Mouse (Mus musculus) midbrain, embryonic 10.5 days (tissue): ENCODE data around the gene Nfkbie. TPM values are rescaled to one million over a fixed set of nuclear protein-coding genes. Genes with fewer than 3 reads are reported as not detected.

ENCODE experiments used
- DNase-seq: peaks from one replicate; pipeline ENCODE4 v3.0.0-alpha.2; 2017; ENCODE audit warnings: low spot score
- H3K27ac ChIP-seq: fragments of 300-500 bp; sonication (generic); replicated peaks from 2 replicates; pipeline ENCODE4 v1.5.1; 2016; ENCODE audit warnings: mild to moderate bottlenecking
- H3K27me3 ChIP-seq: fragments of 300-500 bp; sonication (generic); 2 replicates; pipeline ENCODE4 v1.6.1; 2016; ENCODE audit warnings: low read depth, mild to moderate bottlenecking; ENCODE audit not compliant: poor library complexity, severe bottlenecking
- H3K36me3 ChIP-seq: fragments of 300-500 bp; sonication (generic); 2 replicates; pipeline ENCODE4 v1.6.1; 2016; ENCODE audit warnings: mild to moderate bottlenecking, moderate library complexity
- H3K4me1 ChIP-seq: fragments of 300-500 bp; sonication (generic); 2 replicates; pipeline ENCODE4 v1.6.1; 2016
- H3K4me3 ChIP-seq: fragments of 300-500 bp; sonication (generic); 2 replicates; pipeline ENCODE4 v1.5.1; 2016; ENCODE audit warnings: mild to moderate bottlenecking, moderate library complexity
- H3K9me3 ChIP-seq: fragments of 300-500 bp; sonication (generic); replicated peaks from 2 replicates; pipeline ENCODE4 v1.6.1; 2016; ENCODE audit warnings: mild to moderate bottlenecking
- WGBS: fragments of 180-500 bp; shearing (Covaris S2); methylation state at CpG from one replicate; pipeline ENCODE4 v1.1.7; 2016; 5-methylcytosine and 5-hydroxymethylcytosine counted together
- polyA plus RNA-seq: library from polyadenylated mRNA; unstranded; fragments of >200 nt; fragmentation: Nextera tagmentation; extraction: Ambion mirVana; gene quantifications from 2 replicates; pipeline ENCODE4 v1.2.1, GENCODE M21; 2016

Gene Nfkbie
- polyA plus RNA-seq, 1 experiment from 2014 or later = 9.2 TPM

GRCm38 (mm10) chr17:45580958-45581477, 25.5 kb downstream of the Nfkbie start:
- H3K27ac ChIP-seq = no peak overlapping the region; the same call in 1 of the 2 replicates
- no peak for DNase-seq
- H3K9me3 ChIP-seq = no peaks in the 10 kb centered on the region
- peaks cover 3% of the 10 kb centered on the region; the same call in 1 of the 2 replicates for H3K36me3 ChIP-seq
- H3K27me3 ChIP-seq = no peaks in the 10 kb centered on the region
- peaks cover 28% of the 10 kb centered on the region for H3K4me1 ChIP-seq
- H3K4me3 ChIP-seq = no peak overlapping the region
- WGBS = 51% methylated on average over 12 of the region's 12 CpGs

GRCm38 (mm10) chr17:45581567-45581983, 26.1 kb downstream of the Nfkbie start:
- WGBS = 25% methylated on average over 2 of the region's 2 CpGs
- no peak overlapping the region for H3K4me3 ChIP-seq
- peak; percentile 63 for DNase-seq
- H3K27me3 ChIP-seq = no peaks in the 10 kb centered on the region
- peaks cover 3% of the 10 kb centered on the region; the same call in 1 of the 2 replicates for H3K9me3 ChIP-seq
- H3K36me3 ChIP-seq = peaks cover 8% of the 10 kb centered on the region
- peaks cover 31% of the 10 kb centered on the region for H3K4me1 ChIP-seq
- H3K27ac ChIP-seq = no peak overlapping the region

GRCm38 (mm10) chr17:45582188-45582587, 26.7 kb downstream of the Nfkbie start:
- 92% methylated on average over 6 of the region's 6 CpGs for WGBS
- Histone ChIP-seq H3K9me3 (peaks cover 8% of the 10 kb centered on the region; the same call in 1 of the 2 replicates), H3K27me3 (no peaks in the 10 kb centered on the region), H3K27ac (no peak overlapping the region), H3K4me3 (no peak overlapping the region), H3K4me1 (peaks cover 31% of the 10 kb centered on the region), H3K36me3 (peaks cover 15% of the 10 kb centered on the region)
- DNase-seq = no peak

- Histone ChIP-seq H3K4me3 (no peak overlapping the region), H3K9me3 (peaks cover 8% of the 10 kb centered on the region; the same call in 1 of the 2 replicates), H3K4me1 (peaks cover 31% of the 10 kb centered on the region), H3K27ac (no peak overlapping the region), H3K27me3 (no peaks in the 10 kb centered on the region), H3K36me3 (peaks cover 19% of the 10 kb centered on the region)
- DNase-seq = no peak
- WGBS = 67% methylated on average over 6 of the region's 6 CpGs
Observed at GRCm38 (mm10) chr17:45582715-45583355, 27.3 kb downstream of the Nfkbie start.

GRCm38 (mm10) chr17:45584096-45584896, 28.8 kb downstream of the Nfkbie start:
- H3K27ac ChIP-seq = peak overlapping the region; percentile 85
- H3K4me3 ChIP-seq = peak overlapping the region; percentile 19
- H3K9me3 ChIP-seq = peaks cover 8% of the 10 kb centered on the region; the same call in 1 of the 2 replicates
- peak; percentile 61 for DNase-seq
- H3K27me3 ChIP-seq = no peaks in the 10 kb centered on the region
- peaks cover 30% of the 10 kb centered on the region for H3K36me3 ChIP-seq
- WGBS = 33% methylated on average over 12 of the region's 12 CpGs
- H3K4me1 ChIP-seq = peaks cover 29% of the 10 kb centered on the region

- DNase-seq = peak; percentile 85
- Histone ChIP-seq H3K4me1 (peaks cover 29% of the 10 kb centered on the region), H3K27ac (peak overlapping the region; percentile 85), H3K36me3 (peaks cover 38% of the 10 kb centered on the region), H3K4me3 (peak overlapping the region; percentile 19; the same call in 1 of the 2 replicates), H3K27me3 (no peaks in the 10 kb centered on the region), H3K9me3 (peaks cover 8% of the 10 kb centered on the region; the same call in 1 of the 2 replicates)
- WGBS = 13% methylated on average over 14 of the region's 14 CpGs
Observed at GRCm38 (mm10) chr17:45584939-45585678, 29.6 kb downstream of the Nfkbie start.

GRCm38 (mm10) chr17:45585725-45586448, 30.4 kb downstream of the Nfkbie start:
- H3K4me3 ChIP-seq = peak overlapping the region; percentile 7
- H3K4me1 ChIP-seq = peaks cover 32% of the 10 kb centered on the region
- H3K36me3 ChIP-seq = peaks cover 41% of the 10 kb centered on the region
- peak overlapping the region; percentile 85 for H3K27ac ChIP-seq
- H3K9me3 ChIP-seq = peaks cover 8% of the 10 kb centered on the region; the same call in 1 of the 2 replicates
- WGBS = 61% methylated on average over 23 of the region's 23 CpGs
- DNase-seq = no peak
- H3K27me3 ChIP-seq = no peaks in the 10 kb centered on the region

- H3K27ac ChIP-seq = no peak overlapping the region
- peaks cover 37% of the 10 kb centered on the region for H3K4me1 ChIP-seq
- H3K27me3 ChIP-seq = no peaks in the 10 kb centered on the region
- WGBS = 96% methylated on average over 3 of the region's 3 CpGs
- H3K4me3 ChIP-seq = peak overlapping the region; percentile 7; the same call in 1 of the 2 replicates
- no peak for DNase-seq
- H3K9me3 ChIP-seq = peaks cover 8% of the 10 kb centered on the region; the same call in 1 of the 2 replicates
- H3K36me3 ChIP-seq = peaks cover 41% of the 10 kb centered on the region
Observed at GRCm38 (mm10) chr17:45586449-45586837, 30.9 kb downstream of the Nfkbie start.

GRCm38 (mm10) chr17:45588370-45588769, 32.9 kb downstream of the Nfkbie start:
- peaks cover 8% of the 10 kb centered on the region; the same call in 1 of the 2 replicates for H3K9me3 ChIP-seq

GRCm38 (mm10) chr17:45589236-45589635, 33.7 kb downstream of the Nfkbie start:
- DNase-seq = no peak
- Histone ChIP-seq H3K36me3 (peaks cover 41% of the 10 kb centered on the region), H3K27ac (0 out of 2 replicates have a peak overlapping the region, but pooled peaks have one; percentile 2), H3K9me3 (peaks cover 8% of the 10 kb centered on the region; the same call in 1 of the 2 replicates), H3K4me1 (peaks cover 57% of the 10 kb centered on the region), H3K27me3 (peaks cover 27% of the 10 kb centered on the region), H3K4me3 (no peak overlapping the region)
- WGBS = 97% methylated on average over 7 of the region's 7 CpGs

More at GRCm38 (mm10) chr17:45588370-45588769, 32.9 kb downstream of the Nfkbie start:
- no peak overlapping the region for H3K27ac ChIP-seq
- peaks cover 19% of the 10 kb centered on the region for H3K27me3 ChIP-seq
- H3K4me3 ChIP-seq = no peak overlapping the region
- 94% methylated on average over 7 of the region's 7 CpGs for WGBS
- DNase-seq = no peak
- H3K4me1 ChIP-seq = peaks cover 53% of the 10 kb centered on the region
- H3K36me3 ChIP-seq = peaks cover 41% of the 10 kb centered on the region

GRCm38 (mm10) chr17:45589844-45590243, 34.3 kb downstream of the Nfkbie start:
- 91% methylated on average over 8 of the region's 8 CpGs for WGBS
- DNase-seq = no peak
- Histone ChIP-seq H3K36me3 (peaks cover 41% of the 10 kb centered on the region), H3K27me3 (peaks cover 33% of the 10 kb centered on the region), H3K9me3 (peaks cover 8% of the 10 kb centered on the region; the same call in 1 of the 2 replicates), H3K27ac (0 out of 2 replicates have a peak overlapping the region, but pooled peaks have one; percentile 2), H3K4me3 (no peak overlapping the region), H3K4me1 (peaks cover 57% of the 10 kb centered on the region)
